Mouse (Mus musculus) hindbrain, embryonic 11.5 days (tissue): ENCODE data around the gene Psap. TPM values are rescaled to one million over a fixed set of nuclear protein-coding genes. Genes with fewer than 3 reads are reported as not detected.
"Not testable (repeated sequence)": the region's sequence is repeated elsewhere in the genome, so short reads cannot be mapped to it uniquely, and the experiment has no call there.

ENCODE experiments used
- ATAC-seq: fragments of 200-750 bp; cut with Nextera tagmentation; 2 replicates; pipeline ENCODE4 v1.8.0; 2017; ENCODE audit warnings: mild to moderate bottlenecking, moderate TSS enrichment, moderate library complexity; ENCODE audit not compliant: low FRiP score
- DNase-seq: peaks from one replicate; pipeline ENCODE4 v3.0.0-alpha.2; 2015; ENCODE audit warnings: low spot score
- H3K27ac ChIP-seq: fragments of 300-500 bp; sonication (generic); 2 replicates; pipeline ENCODE4 v1.5.1; 2014; ENCODE audit warnings: mild to moderate bottlenecking, low read depth, low read length
- H3K27me3 ChIP-seq: fragments of 300-500 bp; sonication (generic); 2 replicates; pipeline ENCODE4 v1.6.1; 2014; ENCODE audit warnings: mild to moderate bottlenecking, low read length, moderate library complexity, mixed read lengths; ENCODE audit not compliant: control insufficient read depth, insufficient read depth
- H3K36me3 ChIP-seq: fragments of 300-500 bp; sonication (generic); 2 replicates; pipeline ENCODE4 v1.6.1; 2014; ENCODE audit warnings: mild to moderate bottlenecking, low read length, moderate library complexity, mixed read lengths; ENCODE audit not compliant: control insufficient read depth, insufficient read depth
- H3K4me1 ChIP-seq: fragments of 300-500 bp; sonication (generic); replicated peaks from 2 replicates; pipeline ENCODE4 v1.6.1; 2014; ENCODE audit warnings: low read length, mixed read lengths; ENCODE audit not compliant: control insufficient read depth, insufficient read depth
- H3K4me2 ChIP-seq: fragments of 300-500 bp; sonication (generic); replicated peaks from 2 replicates; pipeline ENCODE4 v1.6.1; 2014; ENCODE audit warnings: mild to moderate bottlenecking, low read depth, low read length
- H3K4me3 ChIP-seq: fragments of 300-500 bp; sonication (generic); 2 replicates; pipeline ENCODE4 v1.5.1; 2014; ENCODE audit warnings: low read depth, low read length
- H3K9ac ChIP-seq: fragments of 300-500 bp; sonication (generic); 2 replicates; pipeline ENCODE4 v1.6.1; 2014; ENCODE audit warnings: low read depth, low read length
- H3K9me3 ChIP-seq: fragments of 300-500 bp; sonication (generic); 2 replicates; pipeline ENCODE4 v1.6.1; 2016; ENCODE audit warnings: low read length; ENCODE audit not compliant: control insufficient read depth
- whole genome bisulfite sequencing: fragments of 180-500 bp; shearing (Covaris S2); extraction: QIAGEN DNeasy Blood & Tissue Kit; methylation state at CpG from one replicate; pipeline ENCODE4 v1.1.7; 2014; 5-methylcytosine and 5-hydroxymethylcytosine counted together
- polyA plus RNA-seq: library from polyadenylated mRNA; unstranded; fragments of >200 nt; fragmentation: Nextera tagmentation; extraction: Ambion mirVana; gene quantifications from 2 replicates; pipeline ENCODE4 v1.2.1, GENCODE M21; 2014

Psap gene
- 85.7 and 91.4 TPM in 2 replicates for polyA plus RNA-seq

GRCm38 (mm10) chr10:60277207-60278005 is at the start of gene Psap:
Gene Psap (plus strand): TSS chr10:60277627.
- WGBS, result 3% methylated on average over 53 of the region's 54 CpGs
- Histone ChIP-seq H3K9me3 (no peaks in the 10 kb centered on the region), H3K4me1 (peaks cover 7% of the 10 kb centered on the region), H3K27me3 (no peaks in the 10 kb centered on the region), H3K4me3 (peak within 1 kb of the TSS; percentile 76), H3K36me3 (no peaks in the 10 kb centered on the region), H3K9ac (peak within 1 kb of the TSS; percentile 76), H3K27ac (peak within 1 kb of the TSS; percentile 77), H3K4me2 (peak within 1 kb of the TSS; percentile 76)
- peak; percentile 93 for ATAC-seq
- peak; percentile 95 for DNase-seq

- Histone ChIP-seq H3K36me3 (no peaks in the 10 kb centered on the region), H3K4me2 (no peak overlapping the region), H3K27ac (no peak overlapping the region), H3K4me3 (no peak overlapping the region), H3K27me3 (no peaks in the 10 kb centered on the region), H3K4me1 (no peaks in the 10 kb centered on the region), H3K9ac (no peak overlapping the region), H3K9me3 (no peaks in the 10 kb centered on the region)
- no peak for ATAC-seq
- 78% methylated on average over 4 of the region's 4 CpGs for WGBS
- no peak for DNase-seq
Observed at GRCm38 (mm10) chr10:60227666-60228065, 49.8 kb upstream of the Psap start.

GRCm38 (mm10) chr10:60229113-60229512 is 48.3 kb upstream of the Psap start:
- H3K4me2 ChIP-seq, result no peak overlapping the region
- no peaks in the 10 kb centered on the region for H3K4me1 ChIP-seq
- H3K9ac ChIP-seq, result no peak overlapping the region
- no peak overlapping the region for H3K4me3 ChIP-seq
- no peaks in the 10 kb centered on the region for H3K36me3 ChIP-seq
- no peak for DNase-seq
- no peaks in the 10 kb centered on the region for H3K27me3 ChIP-seq
- H3K9me3 ChIP-seq, result no peaks in the 10 kb centered on the region
- no peak overlapping the region for H3K27ac ChIP-seq
- no peak for ATAC-seq
- 89% methylated on average over 6 of the region's 6 CpGs for WGBS

GRCm38 (mm10) chr10:60230321-60231088 is 46.9 kb upstream of the Psap start:
- WGBS, result 77% methylated on average over 6 of the region's 6 CpGs
- Histone ChIP-seq H3K9me3 (no peaks in the 10 kb centered on the region), H3K4me2 (no peak overlapping the region), H3K27me3 (no peaks in the 10 kb centered on the region), H3K4me3 (no peak overlapping the region), H3K4me1 (no peaks in the 10 kb centered on the region), H3K27ac (no peak overlapping the region), H3K9ac (no peak overlapping the region), H3K36me3 (no peaks in the 10 kb centered on the region)
- DNase-seq (no peak), ATAC-seq (no peak)

GRCm38 (mm10) chr10:60234006-60234405 is 43.4 kb upstream of the Psap start:
- no peaks in the 10 kb centered on the region for H3K9me3 ChIP-seq
- H3K36me3 ChIP-seq, result no peaks in the 10 kb centered on the region
- H3K27ac ChIP-seq, result no peak overlapping the region
- no peaks in the 10 kb centered on the region for H3K4me1 ChIP-seq
- ATAC-seq (no peak), DNase-seq (no peak)
- no peaks in the 10 kb centered on the region for H3K27me3 ChIP-seq
- H3K4me3 ChIP-seq, result no peak overlapping the region
- no peak overlapping the region for H3K4me2 ChIP-seq
- 83% methylated on average over 9 of the region's 9 CpGs for WGBS
- H3K9ac ChIP-seq, result no peak overlapping the region

GRCm38 (mm10) chr10:60235876-60236275 is 41.6 kb upstream of the Psap start:
- not testable (repeated sequence) for H3K4me3 ChIP-seq, ATAC-seq, H3K9ac ChIP-seq, H3K9me3 ChIP-seq, H3K4me2 ChIP-seq, H3K4me1 ChIP-seq, H3K36me3 ChIP-seq, H3K27ac ChIP-seq, DNase-seq, H3K27me3 ChIP-seq
- 93% methylated on average over 6 of the region's 6 CpGs for WGBS

- Histone ChIP-seq H3K36me3 (no peaks in the 10 kb centered on the region), H3K4me2 (no peak overlapping the region), H3K27me3 (no peaks in the 10 kb centered on the region), H3K9me3 (no peaks in the 10 kb centered on the region), H3K4me1 (no peaks in the 10 kb centered on the region), H3K27ac (no peak overlapping the region), H3K9ac (no peak overlapping the region), H3K4me3 (no peak overlapping the region)
- 62% methylated on average over 10 of the region's 10 CpGs for WGBS
- ATAC-seq (no peak), DNase-seq (peak; percentile 72)
Observed at GRCm38 (mm10) chr10:60237475-60238154, 39.8 kb upstream of the Psap start.

GRCm38 (mm10) chr10:60240416-60240815 is 37.0 kb upstream of the Psap start:
- no peak overlapping the region for H3K4me3 ChIP-seq
- H3K4me2 ChIP-seq, result no peak overlapping the region
- H3K4me1 ChIP-seq, result no peaks in the 10 kb centered on the region
- H3K27me3 ChIP-seq, result no peaks in the 10 kb centered on the region
- H3K9ac ChIP-seq, result no peak overlapping the region
- H3K36me3 ChIP-seq, result no peaks in the 10 kb centered on the region
- WGBS, result 87% methylated on average over 6 of the region's 6 CpGs
- DNase-seq (no peak), ATAC-seq (no peak)
- H3K9me3 ChIP-seq, result no peaks in the 10 kb centered on the region
- no peak overlapping the region for H3K27ac ChIP-seq
